Mouse (Mus musculus): ENCODE results near the gene Slc25a44.
A peak's percentile ranks its signal among the peaks of the same experiment; 100 is the strongest.
"Not testable (repeated sequence)": the region's sequence is repeated elsewhere in the genome, so short reads cannot be mapped to it uniquely, and the experiment has no call there.

The Slc25a44 gene

DNA sequence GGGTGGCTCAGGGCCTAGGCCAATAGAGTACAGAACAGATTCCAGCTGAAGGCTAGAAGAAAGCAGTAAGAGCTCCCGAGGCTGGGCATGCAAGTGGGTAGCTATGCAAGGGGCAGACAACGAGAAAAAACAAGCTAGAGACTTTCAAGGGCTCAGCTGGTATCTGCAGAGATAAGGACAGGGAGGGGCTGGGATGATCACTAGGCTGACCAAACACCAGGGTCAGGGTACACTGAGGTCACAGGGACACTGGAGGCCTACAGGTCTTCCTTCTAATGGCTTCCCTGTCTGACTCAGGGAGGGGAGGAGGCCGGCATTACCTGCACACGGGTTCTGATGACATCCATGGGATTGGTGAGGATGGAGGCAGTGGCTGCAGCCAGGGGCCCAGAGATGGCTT, 9.3 kb downstream of the Slc25a44 start:
- DNase-seq (ENCODE audit: low spot score in 2 of 2) = no peak

GRCm38 (mm10) chr3:88412636-88413035, 12.3 kb downstream of the Slc25a44 start:
- DNase-seq (ENCODE audit: low spot score in 2 of 2) = no peak

GRCm38 (mm10) chr3:88411681-88412080, 13.3 kb downstream of the Slc25a44 start:
- DNase-seq (ENCODE audit: low spot score in 2 of 2) = no peak

DNA sequence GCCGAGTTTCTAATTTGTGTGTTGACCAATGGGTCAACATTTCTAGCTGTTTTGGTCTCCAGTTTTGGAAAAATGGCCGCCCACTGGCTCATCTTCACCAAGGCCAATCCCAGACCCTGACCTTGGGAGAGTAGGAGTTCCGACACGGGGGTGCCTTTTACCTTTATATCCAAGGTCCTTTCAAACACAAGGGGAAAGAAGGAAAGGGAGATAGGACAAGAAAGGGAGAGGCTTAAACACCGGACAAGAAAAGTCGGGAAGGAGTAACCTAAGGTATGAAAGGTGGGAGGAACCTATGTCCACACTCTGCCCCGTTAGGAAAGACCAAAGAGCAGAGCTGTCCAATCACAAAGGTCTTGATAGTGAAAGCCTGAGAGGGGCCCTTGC, 14.3 kb downstream of the Slc25a44 start:
- DNase-seq (ENCODE audit: low spot score in 2 of 2) = no peak

GRCm38 (mm10) chr3:88409741-88410644, 14.9 kb downstream of the Slc25a44 start, which contains the start of gene Pmf1:
Gene Pmf1 (minus strand): TSS chr3:88410331.
- peak; percentile 89 to 93 for DNase-seq (ENCODE audit: low spot score in 2 of 2)

GRCm38 (mm10) chr3:88408953-88409352, 16.0 kb downstream of the Slc25a44 start:
- no peak for DNase-seq (ENCODE audit: low spot score in 2 of 2)

DNA sequence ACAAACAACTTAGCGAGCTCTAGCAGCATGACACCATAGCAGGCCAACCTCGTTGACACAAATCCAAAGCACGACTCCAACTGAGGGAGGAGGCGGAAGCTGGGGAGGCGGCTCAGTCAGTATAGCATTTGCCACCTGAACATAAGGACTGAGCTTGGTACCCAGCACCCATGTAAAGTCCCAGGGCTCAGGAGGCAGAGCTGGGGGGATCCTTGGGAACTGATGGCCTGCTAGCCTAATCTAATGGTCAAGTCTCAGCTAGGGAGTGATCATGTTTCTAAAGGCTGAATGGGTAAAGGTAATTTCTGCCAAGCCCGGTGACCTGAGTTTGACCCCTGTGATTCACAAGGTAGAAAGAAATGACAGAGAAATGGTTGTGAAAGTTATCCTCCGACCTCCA, 17.4 kb downstream of the Slc25a44 start:
- no peak for DNase-seq (ENCODE audit: low spot score in 2 of 2)

DNA sequence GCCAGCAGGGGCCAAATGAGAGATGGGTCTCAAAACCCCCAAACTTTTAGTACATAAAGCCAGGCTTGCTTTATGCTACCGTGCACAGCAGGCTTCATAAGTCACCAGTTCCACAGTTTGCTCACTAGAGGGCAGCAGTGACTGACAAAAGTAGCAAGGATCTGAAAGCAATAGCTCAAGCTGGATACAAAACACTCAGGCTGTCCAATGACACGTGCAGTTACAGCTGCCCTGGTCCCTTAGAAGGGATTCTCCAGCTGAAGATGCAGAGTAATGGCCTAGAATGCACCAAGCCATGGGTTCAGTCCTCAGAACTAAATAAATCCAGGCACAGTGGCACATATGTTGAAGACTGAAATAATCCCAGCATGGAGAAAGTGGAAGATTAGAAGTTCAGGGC, 17.8 kb downstream of the Slc25a44 start:
- DNase-seq (ENCODE audit: low spot score in 2 of 2) = peak; percentile 56 to 77

- DNase-seq (ENCODE audit: low spot score in 2 of 2) = no peak
Observed at GRCm38 (mm10) chr3:88403522-88404230, 21.3 kb downstream of the Slc25a44 start.

- DNase-seq (ENCODE audit: low spot score in 2 of 2) = no peak
Observed at GRCm38 (mm10) chr3:88398666-88399065, 26.3 kb downstream of the Slc25a44 start.

GRCm38 (mm10) chr3:88395742-88396141, 29.2 kb downstream of the Slc25a44 start:
- no peak for DNase-seq (ENCODE audit: low spot score in 2 of 2)

DNA sequence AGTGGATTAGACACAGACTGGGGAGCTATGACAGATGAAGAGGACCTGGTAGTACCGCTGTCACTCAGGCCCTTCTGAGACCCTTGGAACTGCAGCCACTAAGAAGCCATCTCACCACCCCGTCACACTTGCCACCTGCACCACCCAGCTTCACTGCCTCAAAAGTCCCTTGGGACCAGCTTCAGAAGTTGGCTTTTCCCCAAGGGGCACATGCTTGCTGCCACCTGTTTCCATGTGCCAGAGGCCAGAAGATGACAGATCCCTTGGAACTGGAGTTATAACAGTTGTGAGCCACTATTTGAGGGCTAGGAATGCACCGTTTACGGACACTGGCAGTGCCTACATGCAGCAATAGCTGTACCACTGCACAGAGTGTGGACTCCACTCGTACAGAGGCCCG, 29.7 kb downstream of the Slc25a44 start:
- no peak for DNase-seq (ENCODE audit: low spot score in 2 of 2)

- DNase-seq (ENCODE audit: low spot score in 2 of 2) = no peak
Observed at GRCm38 (mm10) chr3:88393776-88394375, 31.1 kb downstream of the Slc25a44 start.

GRCm38 (mm10) chr3:88384364-88384763, 40.6 kb downstream of the Slc25a44 start, which contains the start of gene Bglap:
Gene Bglap (minus strand): TSS chr3:88384464.
- DNase-seq (ENCODE audit: low spot score in 2 of 2) = no peak

GRCm38 (mm10) chr3:88382383-88382782, 42.6 kb downstream of the Slc25a44 start:
- not testable (repeated sequence) for DNase-seq (ENCODE audit: low spot score in 2 of 2)

DNA sequence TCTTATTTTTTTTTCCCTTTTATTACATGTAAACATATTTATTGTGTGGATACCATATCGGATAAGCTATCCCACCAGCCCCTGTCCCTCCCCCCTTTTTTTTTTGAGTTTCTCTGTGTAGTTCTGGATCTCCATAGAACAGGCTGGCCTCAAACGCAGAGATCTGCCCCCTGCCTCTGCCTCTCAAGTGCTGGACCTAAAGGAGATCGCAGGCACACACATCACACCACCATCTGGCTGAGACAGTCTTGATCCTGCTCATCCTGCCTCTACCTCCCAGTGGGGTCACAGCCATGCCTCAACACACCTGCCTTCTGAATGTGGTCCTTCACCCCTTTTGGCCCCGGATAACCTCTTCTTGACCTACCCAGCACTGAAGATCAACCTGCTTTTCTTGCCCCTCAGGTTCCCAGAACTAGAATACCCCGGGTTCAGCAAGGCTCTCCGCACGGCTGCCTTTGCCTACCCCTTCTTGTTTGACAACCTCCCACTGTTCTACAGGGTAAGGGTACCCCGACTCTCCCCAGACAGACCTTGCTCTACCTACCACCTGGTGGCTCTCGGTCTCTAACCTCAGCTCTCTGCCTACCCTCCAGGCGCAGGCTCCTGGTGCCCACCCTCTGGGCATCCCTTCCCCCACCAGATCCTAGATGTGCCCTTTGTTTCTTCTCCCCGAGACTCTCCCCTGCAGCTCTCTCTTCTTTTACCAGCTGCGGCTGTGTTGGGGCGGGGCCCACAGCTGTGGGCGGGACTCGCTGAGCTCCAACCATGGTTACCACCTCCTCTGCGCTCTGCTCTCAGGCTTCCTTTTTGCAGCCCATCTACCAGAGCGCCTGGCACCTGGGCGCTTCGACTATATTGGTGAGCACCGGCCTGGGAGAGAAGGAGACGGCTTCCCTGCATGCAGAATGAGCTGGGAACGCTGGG, 43.3 kb downstream of the Slc25a44 start:
- DNase-seq (ENCODE audit: low spot score in 2 of 2) = peak in 1 of 2 experiments; percentile 37

DNA sequence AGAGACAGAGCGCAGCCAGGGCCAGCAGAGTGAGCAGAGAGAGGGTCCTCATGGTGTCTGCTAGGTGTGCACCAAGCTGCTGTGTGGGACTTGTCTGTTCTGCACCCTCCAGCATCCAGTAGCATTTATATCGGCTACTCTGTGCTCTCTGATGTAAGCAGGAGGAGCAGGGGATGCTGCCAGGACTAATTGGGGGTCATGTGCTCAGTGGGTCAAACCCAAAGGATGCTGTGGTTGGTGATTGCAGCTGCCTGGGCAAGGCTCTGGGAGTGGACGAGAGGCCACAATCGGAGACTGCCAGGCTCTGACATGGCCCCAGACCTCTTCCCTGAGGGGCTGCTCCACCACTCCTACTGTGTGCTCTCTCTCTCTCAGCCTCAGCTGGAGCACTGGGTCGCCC, 46.3 kb downstream of the Slc25a44 start, which contains the start of gene Bglap2:
Gene Bglap2 (minus strand): TSS at position 101 of the 400 bp plus-strand sequence.
- not testable (repeated sequence) for DNase-seq (ENCODE audit: low spot score in 2 of 2)

DNA sequence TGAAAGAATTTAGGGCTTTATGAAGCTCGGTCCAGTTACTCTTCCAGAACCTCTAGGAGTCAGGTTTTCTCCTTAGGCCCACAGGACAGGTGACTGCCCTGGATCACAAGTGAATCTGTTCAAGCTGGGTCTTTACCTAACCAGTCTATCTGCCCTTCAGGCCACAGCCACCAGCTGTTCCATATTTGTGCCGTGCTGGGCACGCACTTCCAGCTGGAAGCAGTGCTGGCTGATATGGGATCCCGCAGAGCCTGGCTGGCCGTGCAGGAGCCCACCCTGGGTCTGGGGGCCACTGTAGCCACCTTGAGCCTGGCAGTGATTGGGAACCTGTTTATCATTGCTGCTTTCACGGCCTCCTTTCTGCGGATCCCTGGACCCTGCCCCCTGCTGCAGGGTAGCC, 48.3 kb downstream of the Slc25a44 start:
- not testable (repeated sequence) for DNase-seq (ENCODE audit: low spot score in 2 of 2)

GRCm38 (mm10) chr3:88375750-88376626, 49.0 kb downstream of the Slc25a44 start:
- not testable (repeated sequence) for DNase-seq (ENCODE audit: low spot score in 2 of 2)

DNA sequence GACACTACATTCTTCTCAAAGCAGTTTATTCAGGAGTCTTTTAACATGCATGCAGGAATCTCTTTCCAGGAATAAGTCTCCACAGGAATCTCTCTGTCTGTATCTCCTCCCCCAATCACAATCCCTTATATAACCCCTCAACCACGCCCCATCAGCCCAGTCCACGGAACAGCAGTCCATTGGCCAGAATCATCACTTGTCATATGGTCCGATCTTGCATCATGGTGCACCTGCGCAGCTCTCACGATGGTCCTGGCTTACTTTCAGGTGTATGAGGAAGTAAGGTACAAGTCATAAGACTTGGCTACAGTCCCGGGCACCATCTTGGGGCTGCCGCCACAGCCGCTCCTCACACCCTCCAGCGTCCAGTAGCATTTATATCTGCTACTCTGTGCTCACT, 52.3 kb downstream of the Slc25a44 start, which contains the start of gene Bglap3:
Gene Bglap3 (minus strand): TSS at position 101 of the 400 bp plus-strand sequence.
- not testable (repeated sequence) for DNase-seq (ENCODE audit: low spot score in 2 of 2)
